Mouse (Mus musculus) inflammation-experienced regulatory T-cells, adult 6 months (primary cell): ENCODE data around the gene Bag2. TPM values are rescaled to one million over a fixed set of nuclear protein-coding genes. Genes with fewer than 3 reads are reported as not detected.
A peak's percentile ranks its signal among the peaks of the same experiment; 100 is the strongest.

Source experiments
- ATAC-seq: one replicate; pipeline ENCODE4 v1.8.0; 2017
- polyA plus RNA-seq, 3 experiments: library from polyadenylated mRNA; unstranded; fragments of 100-300 nt; shearing (Covaris generic); gene quantifications; one replicate each; pipeline ENCODE4 v1.2.1; 2017

Gene Bag2
- polyA plus RNA-seq, result 1 to 10 TPM; 1.7 to 4.5 (median 2.0) TPM

DNA sequence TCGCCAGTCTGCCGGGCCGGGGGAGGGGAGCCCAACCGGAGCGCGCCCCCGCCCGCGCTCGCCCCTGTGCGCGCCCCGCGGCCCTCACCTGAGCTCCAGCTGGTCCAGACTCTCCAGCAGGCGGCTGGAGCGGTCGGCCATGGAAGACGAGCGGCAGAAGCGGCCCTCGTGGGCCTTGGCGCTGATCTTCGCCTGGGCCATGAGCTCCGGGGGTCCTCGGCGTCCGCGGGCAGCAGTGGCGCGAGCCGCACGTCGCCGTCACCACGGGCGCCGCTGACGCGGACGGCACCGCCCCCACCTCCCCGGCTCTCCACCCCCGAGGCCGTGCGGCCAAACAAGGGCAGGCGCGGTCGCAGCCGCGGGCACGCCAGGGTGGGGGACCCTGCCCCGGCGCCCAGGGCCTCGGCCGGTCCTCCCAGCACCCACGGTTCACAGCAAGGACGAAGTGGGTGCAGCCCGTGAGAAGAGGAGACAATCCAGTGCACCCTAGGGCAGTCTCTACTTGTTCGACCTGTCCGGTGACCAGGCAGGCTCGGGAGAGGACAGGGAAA, at the start of gene Bag2:
Bag2 (minus strand) TSS at position 305 of the 551 bp plus-strand sequence.
- ATAC-seq, result peak; percentile 45

- ATAC-seq, result no peak
Measured at GRCm38 (mm10) chr1:33803323-33803722, 45.7 kb upstream of the Bag2 start.

DNA sequence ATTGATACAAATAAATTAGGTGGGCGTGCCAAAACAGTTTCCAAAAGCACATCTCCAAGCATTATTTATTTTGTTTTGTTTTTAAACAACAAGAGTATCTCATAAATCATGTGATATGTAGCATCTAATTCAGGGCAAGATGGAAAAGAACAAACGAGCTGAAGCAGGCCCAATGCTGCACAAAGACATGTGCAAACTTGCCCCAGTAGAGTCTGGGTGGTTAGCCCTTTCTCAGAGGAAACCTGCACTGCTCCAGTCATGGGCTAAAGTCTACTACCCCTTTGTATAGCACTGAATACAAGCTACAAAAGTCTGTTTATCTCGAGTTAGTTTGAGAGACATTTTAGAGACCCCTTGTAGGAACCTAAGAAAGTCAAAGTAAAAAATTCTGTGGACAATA, 42.0 kb upstream of the Bag2 start:
- ATAC-seq, result no peak

GRCm38 (mm10) chr1:33788493-33788892, 30.9 kb upstream of the Bag2 start:
- ATAC-seq, result no peak

DNA sequence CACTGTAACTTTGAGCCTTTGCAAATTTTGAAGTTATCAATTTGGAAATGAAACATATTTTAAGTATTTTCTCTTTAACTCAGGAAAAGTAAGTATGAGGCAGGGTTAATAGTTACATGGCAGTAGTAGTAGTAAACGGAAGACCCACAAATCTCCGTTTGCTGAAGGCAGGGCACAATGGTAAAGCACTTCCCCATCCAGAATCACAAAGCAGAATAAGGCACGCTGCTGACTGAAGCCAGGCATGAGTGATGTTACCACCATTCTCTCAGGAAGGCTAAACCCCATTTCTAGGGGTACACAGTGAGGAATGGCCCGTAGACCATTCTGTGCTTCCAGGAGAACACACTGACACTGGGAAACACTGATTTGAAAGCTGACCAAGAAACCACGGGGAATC, 30.5 kb upstream of the Bag2 start:
- ATAC-seq, result no peak

DNA sequence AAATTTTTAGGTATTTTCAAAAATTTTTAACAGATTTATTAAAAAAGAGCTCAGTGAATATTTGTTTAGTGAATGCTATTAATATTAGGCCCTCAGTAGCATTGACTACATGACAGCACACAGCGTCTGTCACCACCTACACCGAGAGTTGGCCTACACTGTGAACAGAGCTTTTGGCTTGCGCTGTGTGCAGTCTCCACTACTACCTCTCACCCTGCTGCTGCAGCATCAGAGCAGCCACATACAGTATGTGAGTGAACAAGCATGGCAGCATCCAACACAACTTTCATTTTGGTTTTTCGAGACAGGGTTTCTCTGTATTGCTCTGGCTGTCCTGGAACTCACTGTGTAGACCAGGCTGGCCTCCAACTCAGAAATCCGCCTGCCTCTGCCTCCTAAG, 27.0 kb upstream of the Bag2 start:
- no peak for ATAC-seq

- no peak for ATAC-seq
Measured at GRCm38 (mm10) chr1:33776175-33776611, 18.6 kb upstream of the Bag2 start.

DNA sequence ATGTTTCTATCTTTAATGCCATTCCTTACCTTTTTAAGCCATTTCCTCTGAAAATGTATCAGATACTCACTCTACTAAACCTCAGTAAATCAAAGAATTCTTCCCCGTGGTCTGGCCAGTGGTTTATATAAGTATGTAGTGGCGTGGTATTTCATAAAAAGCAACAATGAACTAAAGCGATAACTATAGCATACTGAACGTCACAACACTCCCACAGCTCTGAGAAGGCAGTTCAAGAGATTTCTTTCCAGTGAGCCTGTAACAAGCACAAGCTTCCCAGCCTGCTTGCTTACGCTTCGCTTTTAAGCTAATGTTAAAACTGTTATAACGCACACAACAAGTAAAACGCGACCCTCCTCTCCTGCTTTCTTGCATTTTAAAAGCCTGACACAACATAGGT, 14.5 kb upstream of the Bag2 start:
- no peak for ATAC-seq

GRCm38 (mm10) chr1:33771621-33772020, 14.0 kb upstream of the Bag2 start:
- no peak for ATAC-seq

GRCm38 (mm10) chr1:33768827-33769226, 11.2 kb upstream of the Bag2 start:
- no peak for ATAC-seq

- no peak for ATAC-seq
Measured at GRCm38 (mm10) chr1:33768091-33768787, 10.6 kb upstream of the Bag2 start.

- ATAC-seq, result no peak
Measured at GRCm38 (mm10) chr1:33766520-33767508, 9.2 kb upstream of the Bag2 start.

DNA sequence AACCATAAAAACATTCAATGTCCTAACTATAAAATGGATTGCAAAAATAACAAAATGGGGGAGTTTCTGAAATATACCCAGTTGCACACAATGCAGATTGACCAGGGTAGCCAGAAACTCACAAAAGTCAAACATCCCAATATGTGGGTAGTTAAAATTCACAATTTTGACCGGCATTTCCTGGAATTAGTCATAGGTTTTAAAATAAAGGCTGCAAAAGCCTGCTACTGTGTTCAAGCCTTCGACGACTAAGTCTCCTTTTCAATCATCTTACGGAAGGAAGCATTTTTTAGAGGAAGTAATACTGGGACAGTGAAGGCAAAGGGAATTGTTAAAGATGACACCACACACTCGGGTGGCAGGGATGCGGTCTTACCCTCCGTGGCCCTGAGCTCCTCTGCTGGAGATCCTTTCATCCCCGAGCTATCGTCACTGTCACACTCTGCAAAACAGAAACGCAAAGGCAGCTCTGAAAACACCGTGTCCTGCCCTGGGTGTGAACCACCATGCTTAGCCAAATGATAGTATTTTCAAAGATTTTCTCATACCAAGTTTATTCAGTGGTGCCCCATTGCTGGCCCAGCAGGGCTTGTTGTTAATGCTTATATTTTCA, 8.0 kb upstream of the Bag2 start:
- ATAC-seq, result no peak

GRCm38 (mm10) chr1:33763826-33764225, 6.2 kb upstream of the Bag2 start:
- ATAC-seq, result no peak

DNA sequence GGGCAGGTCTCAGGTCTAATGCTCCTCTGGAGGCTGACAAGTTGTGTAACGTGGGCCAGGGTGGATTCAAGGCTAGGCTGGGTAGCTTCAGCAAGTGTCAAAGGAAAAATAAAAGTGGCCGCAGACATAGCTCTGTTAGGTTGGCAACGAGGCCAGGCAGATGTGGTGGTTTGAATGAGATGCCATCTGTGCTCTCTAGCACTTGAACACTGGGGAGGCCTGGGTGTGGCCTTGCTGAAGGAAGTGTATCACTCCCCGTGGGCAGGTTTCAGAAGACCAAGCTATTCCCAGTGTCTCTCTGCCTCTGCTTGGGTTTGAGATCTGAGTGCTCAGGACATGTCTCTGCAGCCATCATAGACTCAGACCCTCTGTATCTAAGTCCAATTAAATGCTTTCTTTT, 893 bp upstream of the Bag2 start:
- ATAC-seq, result no peak

DNA sequence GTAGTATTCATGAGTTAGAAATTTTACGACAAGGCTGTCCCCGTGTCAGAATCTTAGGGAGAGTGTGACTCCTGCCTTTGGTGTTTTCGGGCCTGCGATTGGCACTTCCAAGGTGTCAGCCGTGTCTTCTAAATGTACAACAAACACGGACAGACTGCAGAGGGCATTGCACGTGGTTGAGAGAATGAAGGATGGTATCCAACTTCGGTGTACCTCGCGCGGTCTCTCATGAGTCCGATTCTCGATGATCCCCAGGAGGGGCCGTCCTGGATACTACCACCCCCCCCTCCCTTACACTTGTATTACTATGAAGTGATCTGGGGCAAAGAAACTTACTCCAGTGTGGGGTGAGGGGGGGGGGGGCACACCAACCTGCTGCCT, 572 bp downstream of the Bag2 start:
- ATAC-seq, result peak; percentile 44

- ATAC-seq, result peak; percentile 5
Measured at GRCm38 (mm10) chr1:33756258-33757032, 1.1 kb downstream of the Bag2 start.

DNA sequence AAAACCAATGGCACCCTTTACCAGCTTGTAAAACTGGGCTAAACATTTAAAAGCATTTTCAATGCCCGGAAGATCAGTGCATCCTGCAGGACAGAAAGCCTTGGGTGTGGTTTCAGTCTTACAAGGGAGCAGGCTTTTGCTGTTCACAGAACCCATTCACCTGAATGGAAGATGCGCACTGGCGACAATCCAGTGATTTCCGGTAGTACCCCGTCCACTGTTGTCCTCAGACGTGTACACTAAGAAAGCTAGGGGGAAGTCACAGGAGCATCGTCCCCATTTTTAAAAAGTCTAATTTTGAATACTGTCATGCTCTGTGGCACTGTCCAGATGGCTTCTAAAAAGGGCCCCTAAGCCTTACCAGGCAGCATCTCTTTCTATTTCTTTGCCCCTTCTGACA, 1.8 kb downstream of the Bag2 start:
- ATAC-seq, result no peak

- ATAC-seq, result no peak
Measured at GRCm38 (mm10) chr1:33754965-33755735, 2.4 kb downstream of the Bag2 start.

DNA sequence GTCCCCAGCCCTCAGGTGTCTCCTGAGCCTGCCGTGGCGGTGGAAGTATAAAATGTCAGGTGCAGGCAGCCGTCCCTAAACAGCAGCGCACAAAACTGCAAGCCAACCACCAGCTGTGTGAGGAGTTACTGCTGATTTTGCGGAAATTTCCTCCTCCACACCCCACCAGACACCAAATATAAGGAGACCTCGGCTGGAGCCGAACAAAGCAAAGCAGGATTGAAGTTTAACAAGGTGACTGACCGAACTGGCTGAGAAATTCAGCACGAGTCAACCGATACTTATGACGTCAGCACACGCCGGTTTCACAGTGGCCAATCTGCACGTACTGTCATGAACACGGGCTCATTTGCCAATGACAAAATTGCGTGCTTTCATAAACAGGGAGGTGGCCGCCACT, 3.5 kb downstream of the Bag2 start:
- ATAC-seq, result no peak

- no peak for ATAC-seq
Measured at GRCm38 (mm10) chr1:33751283-33751682, 6.3 kb downstream of the Bag2 start.
